Mouse (Mus musculus) kidney, adult 2 months (tissue): ENCODE data around the gene Eif2ak4. TPM values are rescaled to one million over a fixed set of nuclear protein-coding genes. Genes with fewer than 3 reads are reported as not detected.

Experiments
- DNase-seq: peaks from one replicate; pipeline ENCODE4 v3.0.0; 2021
- H3K27ac ChIP-seq: fragments of 200-500 bp; 2 replicates; pipeline ENCODE4 v1.5.1; 2012; ENCODE audit warnings: low read depth, low read length, control low read depth, inconsistent platforms; ENCODE audit not compliant: insufficient read depth
- H3K27me3 ChIP-seq: fragments of 200-500 bp; replicated peaks from 2 replicates; pipeline ENCODE4 v1.6.1; 2012; ENCODE audit warnings: mild to moderate bottlenecking, moderate library complexity, low read length, inconsistent platforms; ENCODE audit not compliant: control insufficient read depth, insufficient read depth
- H3K36me3 ChIP-seq: fragments of 200-500 bp; 2 replicates; pipeline ENCODE4 v1.6.1; 2012; ENCODE audit warnings: mild to moderate bottlenecking, moderate library complexity, low read length, inconsistent platforms; ENCODE audit not compliant: control insufficient read depth, insufficient read depth
- H3K4me1 ChIP-seq: fragments of 200-500 bp; 2 replicates; pipeline ENCODE4 v1.6.1; 2011; ENCODE audit warnings: low read length; ENCODE audit not compliant: control insufficient read depth, insufficient read depth
- H3K4me3 ChIP-seq: fragments of 200-500 bp; 2 replicates; pipeline ENCODE4 v1.5.1; 2011; ENCODE audit warnings: mild to moderate bottlenecking, low read depth, low read length, control low read depth; ENCODE audit not compliant: insufficient read depth
- CTCF ChIP-seq: fragments of 200-500 bp; conservative IDR thresholded peaks from 2 replicates; pipeline ENCODE4 v1.5.1; 2011; ENCODE audit warnings: low read depth, mild to moderate bottlenecking, control low read depth, low read length, moderate library complexity, mixed read lengths; ENCODE audit not compliant: insufficient read depth, insufficient read length
- POLR2A ChIP-seq: fragments of 200-500 bp; IDR thresholded peaks from one replicate; pipeline ENCODE4 v1.6.1; 2011; ENCODE audit warnings: low read depth, low read length, control low read depth
- WGBS: fragments of 180-500 bp; shearing (Covaris S2); methylation state at CpG from one replicate; pipeline ENCODE4 v1.1.7; 2018; 5-methylcytosine and 5-hydroxymethylcytosine counted together
- polyA plus RNA-seq: library from polyadenylated mRNA; depleted of rRNA; stranded (reverse); fragments of >200 nt; gene quantifications from 2 replicates; pipeline ENCODE4 v1.2.3, GENCODE M21; 2012

The Eif2ak4 gene
- polyA plus RNA-seq, 1 experiment: 8.3 TPM

GRCm38 (mm10) chr2:118491281-118491731 is 102.9 kb downstream of the Eif2ak4 start:
- TF ChIP-seq CTCF: no peak
- TF ChIP-seq POLR2A: no peak
- Histone ChIP-seq H3K4me3 (no peak overlapping the region), H3K27ac (peak overlapping the region; percentile 8), H3K27me3 (no peaks in the 10 kb centered on the region), H3K36me3 (no peaks in the 10 kb centered on the region), H3K4me1 (peaks cover 9% of the 10 kb centered on the region; the same call in 1 of the 2 replicates)
- peak; percentile 72 for DNase-seq
- 56% methylated on average over 5 of the region's 5 CpGs for WGBS

- TF ChIP-seq CTCF: no peak
- Histone ChIP-seq H3K27me3 (no peaks in the 10 kb centered on the region), H3K36me3 (no peaks in the 10 kb centered on the region), H3K4me3 (no peak overlapping the region), H3K27ac (peak overlapping the region; percentile 8; the same call in 1 of the 2 replicates), H3K4me1 (peaks cover 9% of the 10 kb centered on the region; the same call in 1 of the 2 replicates)
- DNase-seq: peak; percentile 58
- 93% methylated on average over 4 of the region's 4 CpGs for WGBS
Observed at GRCm38 (mm10) chr2:118491741-118492395, 103.5 kb downstream of the Eif2ak4 start.

DNA sequence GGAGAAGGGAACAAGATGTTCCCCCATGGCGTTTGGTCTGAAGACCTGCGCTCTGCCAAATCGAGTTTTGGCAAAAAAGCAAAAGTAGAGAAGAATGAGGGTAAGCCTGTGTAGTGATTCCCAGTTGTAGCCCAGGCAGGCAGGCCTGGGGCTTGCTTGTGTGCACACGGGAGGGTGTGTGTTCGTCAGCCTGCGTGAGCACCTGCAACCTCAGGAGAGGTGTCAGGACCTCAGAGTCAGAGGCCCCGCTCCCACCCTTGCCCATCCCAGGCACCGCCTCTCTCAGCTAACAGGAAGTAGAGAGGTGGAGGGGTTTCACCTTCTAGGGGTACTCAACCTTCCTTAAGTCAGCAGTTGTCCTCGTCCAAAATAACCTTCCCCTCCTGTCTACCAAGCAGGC is 106.6 kb downstream of the Eif2ak4 start:
- no peak overlapping the region for H3K27ac ChIP-seq
- H3K27me3 ChIP-seq: no peaks in the 10 kb centered on the region
- no peak overlapping the region for H3K4me3 ChIP-seq
- H3K36me3 ChIP-seq: no peaks in the 10 kb centered on the region
- no peak for TF ChIP-seq CTCF
- no peak for TF ChIP-seq POLR2A
- DNase-seq: no peak
- WGBS: 87% methylated on average over 9 of the region's 9 CpGs
- peaks cover 6% of the 10 kb centered on the region; the same call in 1 of the 2 replicates for H3K4me1 ChIP-seq

GRCm38 (mm10) chr2:118497890-118498289 is 109.5 kb downstream of the Eif2ak4 start:
- H3K4me3 ChIP-seq: no peak overlapping the region
- H3K4me1 ChIP-seq: no peaks in the 10 kb centered on the region
- TF ChIP-seq CTCF: no peak
- no peak for TF ChIP-seq POLR2A
- DNase-seq: no peak
- 91% methylated on average over 5 of the region's 5 CpGs for WGBS
- H3K27ac ChIP-seq: no peak overlapping the region
- no peaks in the 10 kb centered on the region for H3K36me3 ChIP-seq
- no peaks in the 10 kb centered on the region for H3K27me3 ChIP-seq

DNA sequence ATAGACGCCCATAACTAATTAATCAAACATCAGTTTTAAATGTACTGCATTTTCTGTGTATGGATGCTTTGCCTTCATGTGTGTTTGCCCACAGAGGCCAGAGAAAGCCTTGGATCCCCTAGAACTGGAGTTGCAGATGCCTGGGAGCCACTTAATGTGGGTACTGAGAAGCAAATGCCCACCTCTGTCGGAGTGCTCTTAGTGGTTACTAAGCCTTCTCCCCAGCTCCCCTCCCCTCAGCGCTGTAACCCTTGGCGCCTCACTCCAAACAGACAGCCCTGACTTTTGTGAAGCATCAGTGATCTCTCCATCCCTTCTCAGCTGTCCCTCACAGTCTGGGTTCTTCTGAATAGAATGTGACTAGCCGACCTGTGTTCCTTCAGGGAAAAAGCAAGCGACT is 110.1 kb downstream of the Eif2ak4 start:
- no peak for DNase-seq
- H3K4me1 ChIP-seq: no peaks in the 10 kb centered on the region
- TF ChIP-seq POLR2A (no peak), CTCF (no peak)
- H3K27ac ChIP-seq: no peak overlapping the region
- no peaks in the 10 kb centered on the region for H3K27me3 ChIP-seq
- no peaks in the 10 kb centered on the region for H3K36me3 ChIP-seq
- H3K4me3 ChIP-seq: no peak overlapping the region
- 81% methylated on average over 6 of the region's 6 CpGs for WGBS

DNA sequence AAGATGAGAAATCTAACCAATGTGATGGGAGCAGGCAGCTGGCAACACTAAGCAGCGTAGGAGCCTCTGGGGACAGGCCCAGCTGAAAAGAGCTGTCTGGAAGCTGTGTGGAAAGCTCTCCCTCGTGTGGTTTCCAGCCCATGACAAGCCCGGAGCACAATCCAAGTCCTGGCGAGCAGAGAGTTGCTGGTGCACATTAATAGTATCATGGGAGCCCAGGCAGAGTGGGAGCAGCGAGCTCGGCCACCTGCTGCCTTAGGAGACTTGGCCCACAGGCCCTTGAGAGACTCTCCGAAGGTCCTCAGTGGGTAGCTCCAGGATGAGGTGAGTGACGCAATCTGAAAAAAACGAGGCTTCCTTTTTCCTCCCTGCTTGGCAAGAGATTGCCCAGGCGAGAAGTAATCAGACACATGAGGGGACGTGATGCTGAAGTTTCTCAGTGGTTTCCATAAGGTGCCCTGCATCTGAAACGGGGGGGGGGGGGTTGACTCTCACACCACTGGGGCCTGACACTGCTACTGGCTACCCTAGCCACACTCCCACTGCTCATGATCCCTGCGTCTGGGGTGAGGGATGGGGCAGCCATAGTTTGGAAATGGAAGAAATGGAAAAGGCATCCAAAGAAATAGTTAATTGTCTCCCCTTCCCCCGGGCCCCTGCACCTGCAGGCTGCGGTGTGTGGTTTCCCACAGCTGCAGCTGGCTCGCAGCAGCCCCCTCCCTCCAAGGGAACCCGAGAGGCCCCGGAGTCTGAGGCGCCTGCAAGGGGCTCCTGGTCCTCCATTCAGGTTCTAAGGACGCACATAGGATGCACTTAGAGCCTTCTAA is 110.9 kb downstream of the Eif2ak4 start:
- TF ChIP-seq CTCF: no peak
- no peaks in the 10 kb centered on the region for H3K36me3 ChIP-seq
- no peaks in the 10 kb centered on the region for H3K4me1 ChIP-seq
- 60% methylated on average over 20 of the region's 20 CpGs for WGBS
- no peak for DNase-seq
- no peaks in the 10 kb centered on the region for H3K27me3 ChIP-seq
- H3K4me3 ChIP-seq: no peak overlapping the region
- no peak overlapping the region for H3K27ac ChIP-seq

DNA sequence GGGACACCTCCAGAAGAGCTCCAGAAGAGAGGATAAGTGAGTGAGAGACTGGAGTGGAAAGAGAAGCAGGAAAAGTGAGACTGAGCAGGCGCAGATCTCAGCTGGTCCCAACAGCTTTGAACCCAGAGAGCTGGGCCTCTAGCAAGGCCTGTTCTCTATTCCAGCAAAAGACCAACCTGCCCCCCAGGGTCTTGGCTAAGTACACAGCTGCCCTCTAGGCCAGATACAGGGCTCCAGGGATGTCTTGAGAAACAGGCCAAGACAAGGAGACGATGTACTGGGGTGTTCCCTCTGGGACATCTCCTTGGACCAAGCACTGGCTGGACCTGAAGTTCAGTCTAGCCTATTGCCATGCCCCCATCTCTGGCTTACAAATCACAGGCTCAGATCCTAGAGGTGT is 111.8 kb downstream of the Eif2ak4 start:
- Histone ChIP-seq H3K27ac (no peak overlapping the region), H3K4me1 (no peaks in the 10 kb centered on the region), H3K36me3 (no peaks in the 10 kb centered on the region), H3K4me3 (no peak overlapping the region), H3K27me3 (no peaks in the 10 kb centered on the region)
- 95% methylated on average over 2 of the region's 2 CpGs for WGBS
- no peak for DNase-seq
- TF ChIP-seq CTCF (no peak), POLR2A (no peak)
